Mouse (Mus musculus): Measurements from ENCODE around the gene Efemp2. TPM values are rescaled to one million over a fixed set of nuclear protein-coding genes. Genes with fewer than 3 reads are reported as not detected.
A peak's percentile ranks its signal among the peaks of the same experiment; 100 is the strongest.

The Efemp2 gene
- total and polyA plus RNA-seq, 3 experiments, result 3.1 to 6.7 (median 4.6) TPM

DNA sequence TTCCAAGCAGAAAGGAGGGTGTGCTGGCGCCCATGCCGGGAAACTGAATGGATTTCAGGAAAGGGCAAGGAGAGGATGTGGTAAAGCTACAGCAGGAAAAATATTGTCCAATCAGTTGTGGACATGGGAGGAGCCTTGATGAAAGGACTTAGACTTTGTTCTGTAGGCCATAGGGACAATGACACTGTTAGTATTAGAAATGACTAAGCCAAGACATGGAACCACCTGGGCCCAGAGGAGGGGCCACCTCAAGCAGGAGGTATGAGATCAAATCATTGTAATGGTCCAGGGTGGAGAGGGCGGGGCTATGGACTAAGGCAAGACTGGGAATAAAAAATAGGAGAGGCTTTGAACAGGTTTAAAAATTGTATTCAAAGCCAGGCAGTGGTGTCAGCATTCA, 45.0 kb downstream of the Efemp2 start:
- TF ChIP-seq GATA1 (IDR thresholded peaks at IDR 0.05; ENCODE audit: borderline replicate concordance, low read length), result no peak
- no peak for TF ChIP-seq POLR2AphosphoS5 (IDR thresholded peaks at IDR 0.05; ENCODE audit: insufficient replicate concordance, low read depth, low read length)
- ATAC-seq (ENCODE audit: extremely low read depth, insufficient number of reproducible peaks, low FRiP score, poor library complexity, severe bottlenecking), result no peak
- no peaks in the 10 kb centered on the region for H3K9me3 ChIP-seq (replicated peaks)

DNA sequence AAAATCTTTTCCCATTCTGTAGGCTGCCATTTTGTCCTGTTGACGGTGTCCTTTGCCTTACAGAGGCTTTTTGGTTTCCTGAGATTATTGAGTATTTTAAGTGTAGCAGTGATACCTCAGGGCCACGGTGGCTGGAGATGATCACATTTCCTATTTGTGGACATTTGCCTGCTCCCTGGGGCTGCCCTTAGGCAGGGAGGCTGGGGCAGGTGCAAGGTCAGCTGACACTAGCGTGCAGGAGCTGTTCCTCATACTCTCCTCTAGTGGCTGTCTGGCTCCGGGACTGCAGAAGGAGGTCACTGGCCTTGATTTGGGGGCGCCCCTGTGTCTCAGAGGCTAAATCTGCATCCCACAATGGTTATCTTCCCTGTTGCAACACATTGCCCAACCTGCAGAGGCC, 51.5 kb downstream of the Efemp2 start:
- H3K4me3 ChIP-seq (ENCODE audit: low read depth, low read length), result no peak overlapping the region
- peaks cover 30% of the 10 kb centered on the region for H3K27me3 ChIP-seq (ENCODE audit: insufficient read depth, low read length)
- no peaks in the 10 kb centered on the region for H3K36me3 ChIP-seq (replicated peaks)
- TF ChIP-seq GATA2 (IDR thresholded peaks at IDR 0.05; ENCODE audit: borderline replicate concordance, low read depth, low read length) (no peak), POLR2AphosphoS5 (IDR thresholded peaks at IDR 0.05; ENCODE audit: insufficient replicate concordance, low read depth, low read length) (no peak), TAL1 (conservative IDR thresholded peaks at IDR 0.05; ENCODE audit: low read depth, low read length) (no peak), CTCF (IDR thresholded peaks at IDR 0.05; ENCODE audit: low read depth, low read length) (no peak), GATA1 (IDR thresholded peaks at IDR 0.05; ENCODE audit: borderline replicate concordance, low read length) (no peak)
- DNase-seq (ENCODE audit: low spot score), result no peak
- H3K4me1 ChIP-seq (ENCODE audit: insufficient read depth, low read depth, low read length), result peaks cover 17% of the 10 kb centered on the region
- H3K9me3 ChIP-seq (replicated peaks), result no peaks in the 10 kb centered on the region
- no peak for ATAC-seq (ENCODE audit: extremely low read depth, insufficient number of reproducible peaks, low FRiP score, poor library complexity, severe bottlenecking)

More for the DNA sequence above, 45.0 kb downstream of the Efemp2 start:
- no peak for DNase-seq (ENCODE audit: low spot score)
- Histone ChIP-seq H3K27me3 (ENCODE audit: insufficient read depth, low read length) (peaks cover 14% of the 10 kb centered on the region), H3K4me3 (ENCODE audit: low read depth, low read length) (no peak overlapping the region), H3K4me1 (ENCODE audit: insufficient read depth, low read depth, low read length) (peaks cover 25% of the 10 kb centered on the region), H3K36me3 (replicated peaks) (no peaks in the 10 kb centered on the region)

DNA sequence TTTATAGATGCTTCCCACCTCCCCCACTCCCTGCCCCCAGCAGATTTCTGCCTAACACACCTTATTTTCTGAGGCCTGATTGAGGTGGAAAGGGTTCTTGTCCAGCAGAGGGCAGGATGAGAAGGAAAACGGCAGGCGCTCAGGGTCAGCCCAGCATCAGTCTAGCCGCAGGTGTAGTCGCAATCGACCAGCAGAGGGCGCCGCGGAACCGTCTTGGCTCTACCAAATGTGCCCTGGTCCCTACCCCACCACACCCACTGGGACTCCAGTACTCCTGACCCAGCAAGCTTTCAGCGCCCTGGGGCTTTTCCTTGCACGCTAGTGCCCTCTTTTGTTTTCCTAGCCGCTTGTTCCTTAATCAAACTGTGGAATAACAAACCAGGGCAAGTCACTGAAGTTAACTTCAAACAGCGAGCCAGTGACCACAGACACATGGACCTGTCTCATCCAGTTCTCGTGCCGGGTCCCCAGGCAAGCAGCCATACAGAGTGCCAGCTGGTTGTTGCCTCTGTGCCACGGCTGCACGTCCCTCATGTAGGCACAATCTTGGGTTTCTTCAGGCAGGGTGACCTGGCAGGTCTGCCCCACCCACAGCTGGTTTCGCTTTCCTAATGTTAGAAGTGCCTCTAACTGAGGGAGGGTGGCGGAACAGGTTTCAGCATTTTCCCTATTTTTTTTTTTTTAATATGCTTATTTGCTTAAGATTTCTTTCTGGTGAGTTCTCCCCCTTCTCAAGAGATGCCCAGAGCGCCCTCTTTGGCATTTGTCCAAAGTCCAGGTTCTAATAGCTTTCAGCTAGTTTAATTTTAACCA, 55.8 kb downstream of the Efemp2 start:
- Histone ChIP-seq H3K36me3 (replicated peaks) (no peaks in the 10 kb centered on the region), H3K9me3 (replicated peaks) (no peaks in the 10 kb centered on the region), H3K4me1 (ENCODE audit: insufficient read depth, low read depth, low read length) (peaks cover 13% of the 10 kb centered on the region), H3K27me3 (ENCODE audit: insufficient read depth, low read length) (peaks cover 41% of the 10 kb centered on the region), H3K4me3 (ENCODE audit: low read depth, low read length) (peak overlapping the region; percentile 58; the same call in 1 of the 2 replicates)
- ATAC-seq (ENCODE audit: extremely low read depth, insufficient number of reproducible peaks, low FRiP score, poor library complexity, severe bottlenecking) (peak; percentile 68), DNase-seq (ENCODE audit: low spot score) (peak; percentile 89)
- TF ChIP-seq CTCF (IDR thresholded peaks at IDR 0.05; ENCODE audit: low read depth, low read length) (peak; percentile 94), TAL1 (conservative IDR thresholded peaks at IDR 0.05; ENCODE audit: low read depth, low read length) (no peak)

DNA sequence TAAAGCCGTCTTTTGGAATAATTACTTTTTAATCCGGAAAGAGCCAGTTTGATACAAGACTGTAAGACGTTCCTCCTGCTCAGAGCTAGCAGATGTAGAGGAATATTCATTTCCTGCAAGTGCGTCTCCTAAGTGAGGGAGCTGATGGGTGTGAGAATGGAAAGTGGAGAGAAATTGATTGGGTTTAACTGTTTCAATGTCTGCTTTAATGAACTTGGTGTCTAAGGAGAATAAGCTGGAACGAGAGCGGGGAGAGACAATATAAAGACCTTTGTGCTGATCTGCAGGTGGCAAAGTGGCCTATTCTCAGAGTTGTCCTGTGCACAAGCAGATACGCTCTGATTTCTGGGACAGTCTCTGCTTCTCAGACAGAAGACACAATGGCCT, 56.4 kb downstream of the Efemp2 start:
- peaks cover 41% of the 10 kb centered on the region for H3K27me3 ChIP-seq (ENCODE audit: insufficient read depth, low read length)
- H3K4me1 ChIP-seq (ENCODE audit: insufficient read depth, low read depth, low read length), result peaks cover 13% of the 10 kb centered on the region
- no peaks in the 10 kb centered on the region for H3K9me3 ChIP-seq (replicated peaks)
- no peak for DNase-seq (ENCODE audit: low spot score)
- no peak overlapping the region for H3K4me3 ChIP-seq (ENCODE audit: low read depth, low read length)
- no peak for TF ChIP-seq CTCF (IDR thresholded peaks at IDR 0.05; ENCODE audit: low read depth, low read length)
- no peaks in the 10 kb centered on the region for H3K36me3 ChIP-seq (replicated peaks)
- no peak for ATAC-seq (ENCODE audit: extremely low read depth, insufficient number of reproducible peaks, low FRiP score, poor library complexity, severe bottlenecking)

Other genes with a start within 250 kb of the Efemp2 start
Only the 20 nearest of the 28 such genes appear.
- gene Catsper1, start 138.2 kb upstream of the Efemp2 start, total RNA-seq (2014; fragmentation: Nextera tagmentation), result not detected in 2 replicates
- gene Catsper1, start 138.2 kb upstream of the Efemp2 start, total RNA-seq (2017), result not detected in 2 replicates
- not detected in 2 replicates for gene Catsper1, start 138.2 kb upstream of the Efemp2 start, polyA plus RNA-seq (2012)
- not detected in 2 replicates for gene Cst6, start 124.4 kb upstream of the Efemp2 start, total RNA-seq (2014; fragmentation: Nextera tagmentation)
- 0.05 and 0.06 TPM in 2 replicates for gene Cst6, start 124.4 kb upstream of the Efemp2 start, total RNA-seq (2017)
- gene Cst6, start 124.4 kb upstream of the Efemp2 start, polyA plus RNA-seq (2012), result not detected in 2 replicates
- gene Eif1ad, start 107.2 kb upstream of the Efemp2 start, total RNA-seq (2014; fragmentation: Nextera tagmentation), result 38.5 and 40.9 TPM in 2 replicates
- 55.0 and 58.4 TPM in 2 replicates for gene Eif1ad, start 107.2 kb upstream of the Efemp2 start, total RNA-seq (2017)
- gene Eif1ad, start 107.2 kb upstream of the Efemp2 start, polyA plus RNA-seq (2012), result 96.0 and 100 TPM in 2 replicates
- 329 and 422 TPM in 2 replicates for gene Banf1, start 106.8 kb upstream of the Efemp2 start, total RNA-seq (2014; fragmentation: Nextera tagmentation)
- 35.1 and 42.1 TPM in 2 replicates for gene Banf1, start 106.8 kb upstream of the Efemp2 start, total RNA-seq (2017)
- 210 and 227 TPM in 2 replicates for gene Banf1, start 106.8 kb upstream of the Efemp2 start, polyA plus RNA-seq (2012)
- 39.6 and 40.5 TPM in 2 replicates for gene Sart1, start 85.3 kb upstream of the Efemp2 start, total RNA-seq (2014; fragmentation: Nextera tagmentation)
- gene Sart1, start 85.3 kb upstream of the Efemp2 start, total RNA-seq (2017), result 68.7 and 75.5 TPM in 2 replicates
- 183 and 195 TPM in 2 replicates for gene Sart1, start 85.3 kb upstream of the Efemp2 start, polyA plus RNA-seq (2012)
- 1.3 TPM in 1 of 2 replicates, not detected in the other for gene Tsga10ip, start 71.4 kb upstream of the Efemp2 start, total RNA-seq (2014; fragmentation: Nextera tagmentation)
- gene Tsga10ip, start 71.4 kb upstream of the Efemp2 start, total RNA-seq (2017), result 0.11 TPM in 1 of 2 replicates, not detected in the other
- gene Tsga10ip, start 71.4 kb upstream of the Efemp2 start, polyA plus RNA-seq (2012), result 0.74 and 1.5 TPM in 2 replicates
- gene Drap1, start 49.0 kb upstream of the Efemp2 start, total RNA-seq (2014; fragmentation: Nextera tagmentation), result 44.6 and 46.0 TPM in 2 replicates
- gene Drap1, start 49.0 kb upstream of the Efemp2 start, total RNA-seq (2017), result 81.5 and 87.0 TPM in 2 replicates
- 305 and 329 TPM in 2 replicates for gene Drap1, start 49.0 kb upstream of the Efemp2 start, polyA plus RNA-seq (2012)
- gene AI837181, start 48.8 kb upstream of the Efemp2 start, total RNA-seq (2014; fragmentation: Nextera tagmentation), result 29.8 and 30.5 TPM in 2 replicates
- 10.2 and 10.5 TPM in 2 replicates for gene AI837181, start 48.8 kb upstream of the Efemp2 start, total RNA-seq (2017)
- gene AI837181, start 48.8 kb upstream of the Efemp2 start, polyA plus RNA-seq (2012), result 59.5 and 68.5 TPM in 2 replicates
- gene Fosl1, start 26.4 kb upstream of the Efemp2 start, total RNA-seq (2014; fragmentation: Nextera tagmentation), result 0.90 and 3.0 TPM in 2 replicates
- 1.9 and 2.3 TPM in 2 replicates for gene Fosl1, start 26.4 kb upstream of the Efemp2 start, total RNA-seq (2017)
- 3.4 and 3.6 TPM in 2 replicates for gene Fosl1, start 26.4 kb upstream of the Efemp2 start, polyA plus RNA-seq (2012)
- 1.9 and 3.3 TPM in 2 replicates for gene Ccdc85b, start 16.1 kb upstream of the Efemp2 start, total RNA-seq (2014; fragmentation: Nextera tagmentation)
- gene Ccdc85b, start 16.1 kb upstream of the Efemp2 start, total RNA-seq (2017), result 3.0 and 4.1 TPM in 2 replicates
- 13.1 and 16.9 TPM in 2 replicates for gene Ccdc85b, start 16.1 kb upstream of the Efemp2 start, polyA plus RNA-seq (2012)
- 50.8 and 53.9 TPM in 2 replicates for gene Fibp, start 13.3 kb upstream of the Efemp2 start, total RNA-seq (2014; fragmentation: Nextera tagmentation)
- gene Fibp, start 13.3 kb upstream of the Efemp2 start, total RNA-seq (2017), result 71.8 and 104 TPM in 2 replicates
- gene Fibp, start 13.3 kb upstream of the Efemp2 start, polyA plus RNA-seq (2012), result 42.8 and 162 TPM in 2 replicates
- not detected in 2 replicates for gene Ctsw, start 5.4 kb upstream of the Efemp2 start, total RNA-seq (2014; fragmentation: Nextera tagmentation)
- gene Ctsw, start 5.4 kb upstream of the Efemp2 start, total RNA-seq (2017), result not detected in 2 replicates
- not detected in 2 replicates for gene Ctsw, start 5.4 kb upstream of the Efemp2 start, polyA plus RNA-seq (2012)
- gene Mus81, start 14.4 kb downstream of the Efemp2 start, total RNA-seq (2014; fragmentation: Nextera tagmentation), result 16.8 and 38.0 TPM in 2 replicates
- 16.0 and 22.9 TPM in 2 replicates for gene Mus81, start 14.4 kb downstream of the Efemp2 start, total RNA-seq (2017)
- 17.1 and 19.5 TPM in 2 replicates for gene Mus81, start 14.4 kb downstream of the Efemp2 start, polyA plus RNA-seq (2012)
- 1,228 and 1,288 TPM in 2 replicates for gene Cfl1, start 16.5 kb downstream of the Efemp2 start, total RNA-seq (2014; fragmentation: Nextera tagmentation)
- gene Cfl1, start 16.5 kb downstream of the Efemp2 start, total RNA-seq (2017), result 1,086 and 1,192 TPM in 2 replicates
- 853 and 1,308 TPM in 2 replicates for gene Cfl1, start 16.5 kb downstream of the Efemp2 start, polyA plus RNA-seq (2012)
- gene 1700020D05Rik, start 29.8 kb downstream of the Efemp2 start, total RNA-seq (2014; fragmentation: Nextera tagmentation), result 0.73 and 4.0 TPM in 2 replicates
- gene 1700020D05Rik, start 29.8 kb downstream of the Efemp2 start, total RNA-seq (2017), result 2.1 and 2.7 TPM in 2 replicates
- gene 1700020D05Rik, start 29.8 kb downstream of the Efemp2 start, polyA plus RNA-seq (2012), result 0.12 and 0.36 TPM in 2 replicates
- gene Snx32, start 36.6 kb downstream of the Efemp2 start, total RNA-seq (2014; fragmentation: Nextera tagmentation), result 9.8 and 12.6 TPM in 2 replicates
- gene Snx32, start 36.6 kb downstream of the Efemp2 start, total RNA-seq (2017), result 12.0 and 13.3 TPM in 2 replicates
- gene Snx32, start 36.6 kb downstream of the Efemp2 start, polyA plus RNA-seq (2012), result 1.6 and 2.0 TPM in 2 replicates
- not detected in 2 replicates for gene Ovol1, start 86.7 kb downstream of the Efemp2 start, total RNA-seq (2014; fragmentation: Nextera tagmentation)
- gene Ovol1, start 86.7 kb downstream of the Efemp2 start, total RNA-seq (2017), result 0.05 and 0.06 TPM in 2 replicates
- gene Ovol1, start 86.7 kb downstream of the Efemp2 start, polyA plus RNA-seq (2012), result not detected in 2 replicates
- 8.5 and 11.0 TPM in 2 replicates for gene Ap5b1, start 94.1 kb downstream of the Efemp2 start, total RNA-seq (2014; fragmentation: Nextera tagmentation)
- gene Ap5b1, start 94.1 kb downstream of the Efemp2 start, total RNA-seq (2017), result 5.5 and 6.5 TPM in 2 replicates
- 15.5 and 16.4 TPM in 2 replicates for gene Ap5b1, start 94.1 kb downstream of the Efemp2 start, polyA plus RNA-seq (2012)
- 19.7 and 30.8 TPM in 2 replicates for gene Rnaseh2c, start 127.9 kb downstream of the Efemp2 start, total RNA-seq (2014; fragmentation: Nextera tagmentation)
- gene Rnaseh2c, start 127.9 kb downstream of the Efemp2 start, total RNA-seq (2017), result 75.5 and 103 TPM in 2 replicates
- gene Rnaseh2c, start 127.9 kb downstream of the Efemp2 start, polyA plus RNA-seq (2012), result 277 and 315 TPM in 2 replicates
- 40.1 and 43.0 TPM in 2 replicates for gene Kat5, start 136.3 kb downstream of the Efemp2 start, total RNA-seq (2014; fragmentation: Nextera tagmentation)
- gene Kat5, start 136.3 kb downstream of the Efemp2 start, total RNA-seq (2017), result 100 and 106 TPM in 2 replicates
- 81.9 and 86.0 TPM in 2 replicates for gene Kat5, start 136.3 kb downstream of the Efemp2 start, polyA plus RNA-seq (2012)